Mouse (Mus musculus) MEL (cell line): ENCODE measurements around the gene Aff3. TPM values are rescaled to one million over a fixed set of nuclear protein-coding genes. Genes with fewer than 3 reads are reported as not detected.

Experiments
- DNase-seq: peaks from one replicate; pipeline ENCODE4 v3.0.0; 2011; ENCODE audit warnings: low read depth, low spot score
- H3K27ac ChIP-seq: 2 replicates; pipeline ENCODE4 v1.5.1; 2012; ENCODE audit warnings: low read depth, mild to moderate bottlenecking, control low read depth, low read length, moderate library complexity; ENCODE audit not compliant: control insufficient read depth
- H3K27me3 ChIP-seq, 2 experiments: fragments of 150-350 bp in 1 of 2; sonication (generic) in 1 of 2; 2 replicates each; pipeline ENCODE4 v1.6.1; 2012; ENCODE audit warnings: low read length in 2 of 2, mild to moderate bottlenecking in 2 of 2, improper control_type of control experiment in 1 of 2, moderate library complexity in 1 of 2; ENCODE audit not compliant: insufficient read depth in 2 of 2, control insufficient read depth in 1 of 2
- H3K36me3 ChIP-seq, 2 experiments: 2 replicates each; pipeline ENCODE4 v1.6.1; 2012 to 2014; ENCODE audit warnings: low read length in 2 of 2, improper control_type of control experiment in 1 of 2, inconsistent platforms in 1 of 2, mild to moderate bottlenecking in 1 of 2; ENCODE audit not compliant: insufficient read depth in 2 of 2, control insufficient read depth in 1 of 2
- H3K4me1 ChIP-seq, 2 experiments: fragments of 150-350 bp in 1 of 2; sonication (generic) in 1 of 2; 2 replicates each; pipeline ENCODE4 v1.6.1; 2012; ENCODE audit warnings: low read length in 2 of 2, improper control_type of control experiment in 1 of 2, mild to moderate bottlenecking in 1 of 2; ENCODE audit not compliant: insufficient read depth in 2 of 2, control insufficient read depth in 1 of 2
- H3K4me3 ChIP-seq, 2 experiments: fragments of 150-350 bp in 1 of 2; sonication (generic) in 1 of 2; 2 replicates each; pipeline ENCODE4 v1.5.1; 2012; ENCODE audit warnings: low read depth in 2 of 2, low read length in 2 of 2, mild to moderate bottlenecking in 2 of 2, moderate library complexity in 2 of 2, control low read depth in 1 of 2, improper control_type of control experiment in 1 of 2; ENCODE audit not compliant: control insufficient read depth in 1 of 2, insufficient read depth in 1 of 2
- H3K79me2 ChIP-seq: 2 replicates; pipeline ENCODE4 v1.6.1; 2012; ENCODE audit warnings: mild to moderate bottlenecking, low read length, moderate library complexity; ENCODE audit not compliant: control insufficient read depth, poor library complexity, insufficient read depth
- H3K9ac ChIP-seq: 2 replicates; pipeline ENCODE4 v1.6.1; 2012; ENCODE audit warnings: low read depth, mild to moderate bottlenecking, control low read depth, low read length, moderate library complexity; ENCODE audit not compliant: control insufficient read depth, poor library complexity, severe bottlenecking
- H3K9me3 ChIP-seq: fragments of 150-350 bp; sonication (generic); replicated peaks from 2 replicates; pipeline ENCODE4 v1.6.1; 2012; ENCODE audit warnings: mild to moderate bottlenecking, low read length, improper control_type of control experiment, moderate library complexity; ENCODE audit not compliant: insufficient read depth
- BHLHE40 ChIP-seq: IDR thresholded peaks from 2 replicates; pipeline ENCODE4 v1.6.1; 2012; ENCODE audit warnings: low read depth, mild to moderate bottlenecking, inconsistent platforms, low read length, improper control_type of control experiment, borderline replicate concordance
- CHD1 ChIP-seq: IDR thresholded peaks from 2 replicates; pipeline ENCODE4 v1.6.1; 2012; ENCODE audit warnings: low read depth, mild to moderate bottlenecking, inconsistent platforms, low read length, improper control_type of control experiment
- CHD2 ChIP-seq: IDR thresholded peaks from 2 replicates; pipeline ENCODE4 v1.6.1; 2011; ENCODE audit warnings: low read length, improper control_type of control experiment
- E2F4 ChIP-seq: IDR thresholded peaks from 2 replicates; pipeline ENCODE4 v1.6.1; 2011; ENCODE audit warnings: low read depth, low read length, improper control_type of control experiment, borderline replicate concordance
- EP300 ChIP-seq, 2 experiments: IDR thresholded peaks; 2 replicates each; pipeline ENCODE4 v1.6.1; 2011; ENCODE audit warnings: improper control_type of control experiment in 2 of 2, low read length in 2 of 2, low read depth in 1 of 2, mild to moderate bottlenecking in 1 of 2
- GABPA ChIP-seq: IDR thresholded peaks from 2 replicates; pipeline ENCODE4 v1.6.1; 2012; ENCODE audit warnings: low read depth, mild to moderate bottlenecking, inconsistent platforms, low read length, improper control_type of control experiment, moderate library complexity
- GATA1 ChIP-seq: IDR thresholded peaks from 2 replicates; pipeline ENCODE4 v1.6.1; 2011; ENCODE audit warnings: low read depth, low read length, improper control_type of control experiment
- JUND ChIP-seq: IDR thresholded peaks from 2 replicates; pipeline ENCODE4 v1.6.1; 2011; ENCODE audit warnings: low read depth, mild to moderate bottlenecking, improper control_type of control experiment, low read length
- MAZ ChIP-seq: IDR thresholded peaks from 2 replicates; pipeline ENCODE4 v1.6.1; 2012; ENCODE audit warnings: low read depth, mild to moderate bottlenecking, inconsistent platforms, low read length, improper control_type of control experiment
- MYB ChIP-seq: IDR thresholded peaks from 2 replicates; pipeline ENCODE4 v1.6.1; 2011; ENCODE audit warnings: mild to moderate bottlenecking, low read depth, low read length, improper control_type of control experiment
- MYC ChIP-seq: IDR thresholded peaks from 2 replicates; pipeline ENCODE4 v1.6.1; 2011; ENCODE audit warnings: low read depth, mild to moderate bottlenecking, low read length, improper control_type of control experiment, moderate library complexity
- RCOR1 ChIP-seq: IDR thresholded peaks from 2 replicates; pipeline ENCODE4 v1.6.1; 2012; ENCODE audit warnings: low read depth, mild to moderate bottlenecking, inconsistent platforms, low read length, improper control_type of control experiment
- SIN3A ChIP-seq: IDR thresholded peaks from 2 replicates; pipeline ENCODE4 v1.6.1; 2012; ENCODE audit warnings: low read length, improper control_type of control experiment, inconsistent platforms
- TAL1 ChIP-seq: IDR thresholded peaks from 2 replicates; pipeline ENCODE4 v1.6.1; 2012; ENCODE audit warnings: mild to moderate bottlenecking, inconsistent platforms, low read length, moderate library complexity, mixed read lengths
- UBTF ChIP-seq: IDR thresholded peaks from 2 replicates; pipeline ENCODE4 v1.6.1; 2012; ENCODE audit warnings: low read depth, mild to moderate bottlenecking, inconsistent platforms, low read length, improper control_type of control experiment, moderate library complexity, borderline replicate concordance; ENCODE audit not compliant: insufficient read depth
- ZC3H11A ChIP-seq: IDR thresholded peaks from 2 replicates; pipeline ENCODE4 v1.6.1; 2012; ENCODE audit warnings: low read depth, mild to moderate bottlenecking, inconsistent platforms, low read length, improper control_type of control experiment
- ZMIZ1 ChIP-seq: IDR thresholded peaks from 2 replicates; pipeline ENCODE4 v1.6.1; 2012; ENCODE audit warnings: low read depth, mild to moderate bottlenecking, inconsistent platforms, low read length, improper control_type of control experiment, moderate library complexity
- ZNF384 ChIP-seq: IDR thresholded peaks from 2 replicates; pipeline ENCODE4 v1.6.1; 2012; ENCODE audit warnings: low read depth, mild to moderate bottlenecking, inconsistent platforms, low read length, improper control_type of control experiment
- polyA plus RNA-seq, 2 experiments: library from polyadenylated mRNA; stranded (reverse) in 1 of 2; unstranded in 1 of 2; fragments of >175 nt in 1 of 2; fragments of >200 nt in 1 of 2; gene quantifications; 2 replicates each; pipeline versions ENCODE4 v1.2.1 to v1.2.4; 2012; ENCODE audit warnings: low replicate concordance in 2 of 2, low read depth in 1 of 2; ENCODE audit not compliant: insufficient read length in 2 of 2, insufficient read depth in 1 of 2, missing spikeins in 1 of 2
- total RNA-seq: library from RNA; depleted of rRNA; stranded (reverse); fragments of 300-350 nt; gene quantifications from 2 replicates; pipeline ENCODE4 v1.2.3, GENCODE M21; 2012

Gene Aff3
- total and polyA plus RNA-seq, 3 experiments, result 18.5 to 41.1 (median 25.4) TPM

GRCm38 (mm10) chr1:38418181-38419032, 246.3 kb downstream of the Aff3 start:
- H3K36me3 ChIP-seq, result 0 out of 4 replicates have a peak, but pooled peaks cover 0 to 2% of the 10 kb centered on the region in 2 experiments
- no peak for TF ChIP-seq ZMIZ1
- TF ChIP-seq BHLHE40, result no peak
- TF ChIP-seq MAZ, result no peak
- no peak for TF ChIP-seq GABPA
- no peak for TF ChIP-seq MYC
- no peak for TF ChIP-seq SIN3A
- no peak for TF ChIP-seq GATA1
- TF ChIP-seq E2F4, result no peak
- no peak for TF ChIP-seq MYB
- no peak for TF ChIP-seq TAL1
- no peak for TF ChIP-seq CHD1
- TF ChIP-seq RCOR1, result no peak
- no peak for TF ChIP-seq EP300 (IDR thresholded peaks at IDR 0.05; ENCODE audit: low read depth in 1 of 2, low read length in 2 of 2)
- no peak for TF ChIP-seq JUND
- TF ChIP-seq UBTF, result no peak
- no peaks in the 10 kb centered on the region; a peak in 1 of 4 replicates for H3K4me1 ChIP-seq
- no peaks in the 10 kb centered on the region for H3K79me2 ChIP-seq
- H3K4me3 ChIP-seq, result no peak overlapping the region
- no peak for DNase-seq
- H3K9ac ChIP-seq, result no peak overlapping the region
- no peak overlapping the region for H3K27ac ChIP-seq
- H3K27me3 ChIP-seq, result no peaks in the 10 kb centered on the region
- no peaks in the 10 kb centered on the region for H3K9me3 ChIP-seq

- Histone ChIP-seq H3K4me1 (no peaks in the 10 kb centered on the region; a peak in 1 of 4 replicates), H3K9ac (no peak overlapping the region), H3K4me3 (no peak overlapping the region), H3K36me3 (0 out of 4 replicates have a peak, but pooled peaks cover 0 to 2% of the 10 kb centered on the region in 2 experiments), H3K79me2 (no peaks in the 10 kb centered on the region), H3K9me3 (no peaks in the 10 kb centered on the region)
- no peak for DNase-seq
- TF ChIP-seq MYB (no peak), ZC3H11A (no peak), ZNF384 (no peak), CHD2 (no peak)
- TF ChIP-seq, all 39 proteins: peak for 0
- H3K27ac ChIP-seq, result no peak overlapping the region
- no peaks in the 10 kb centered on the region for H3K27me3 ChIP-seq
These were observed 247.6 kb downstream of the Aff3 start for GRCm38 (mm10) chr1:38417196-38417595.
